Mouse (Mus musculus): ENCODE results near the gene Vpreb3.
"Not testable (repeated sequence)": the region's sequence is repeated elsewhere in the genome, so short reads cannot be mapped to it uniquely, and the experiment has no call there.

Gene Vpreb3

DNA sequence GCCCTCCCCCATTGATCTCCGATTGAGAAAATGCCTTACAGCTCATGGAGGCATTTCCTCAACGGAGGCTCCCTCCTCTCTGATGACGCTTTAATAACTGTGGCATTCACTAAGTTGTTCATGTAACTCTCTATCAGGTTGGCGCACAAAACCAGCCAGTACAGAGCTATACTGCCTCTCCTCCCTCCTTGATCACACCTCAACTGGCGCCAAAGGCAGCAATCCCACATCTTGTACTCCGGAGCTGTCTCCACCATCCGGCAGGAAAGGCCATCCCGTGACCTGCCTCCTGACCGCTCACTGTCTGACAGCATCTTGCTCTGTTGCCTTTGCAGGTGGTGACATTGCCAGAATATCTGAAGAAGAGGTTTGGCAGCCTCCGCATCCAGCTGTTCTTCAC is 31.0 kb downstream of the Vpreb3 start:
- in situ Hi-C loops (cut with MboI, MseI), result no loop called here

DNA sequence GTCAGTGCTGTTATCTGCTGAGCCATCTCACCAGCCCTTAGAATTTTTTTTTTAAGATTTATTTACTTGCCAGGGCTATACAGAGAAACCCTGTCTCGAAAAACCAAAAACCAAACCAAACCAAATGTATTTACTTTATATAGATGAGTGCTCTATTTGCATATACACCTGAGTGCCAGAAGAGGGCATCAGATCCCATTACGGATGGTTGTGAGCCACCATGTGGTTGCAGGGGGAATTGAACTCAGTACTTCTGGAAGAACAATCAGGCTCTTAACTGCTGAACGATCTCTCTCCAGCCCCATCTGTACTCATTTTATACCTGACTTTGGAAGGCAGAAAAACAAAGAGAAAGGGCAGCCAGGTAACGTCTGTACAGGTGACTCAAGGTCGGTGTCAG is 32.4 kb downstream of the Vpreb3 start:
- in situ Hi-C loops (cut with MboI, MseI), result no loop called here

DNA sequence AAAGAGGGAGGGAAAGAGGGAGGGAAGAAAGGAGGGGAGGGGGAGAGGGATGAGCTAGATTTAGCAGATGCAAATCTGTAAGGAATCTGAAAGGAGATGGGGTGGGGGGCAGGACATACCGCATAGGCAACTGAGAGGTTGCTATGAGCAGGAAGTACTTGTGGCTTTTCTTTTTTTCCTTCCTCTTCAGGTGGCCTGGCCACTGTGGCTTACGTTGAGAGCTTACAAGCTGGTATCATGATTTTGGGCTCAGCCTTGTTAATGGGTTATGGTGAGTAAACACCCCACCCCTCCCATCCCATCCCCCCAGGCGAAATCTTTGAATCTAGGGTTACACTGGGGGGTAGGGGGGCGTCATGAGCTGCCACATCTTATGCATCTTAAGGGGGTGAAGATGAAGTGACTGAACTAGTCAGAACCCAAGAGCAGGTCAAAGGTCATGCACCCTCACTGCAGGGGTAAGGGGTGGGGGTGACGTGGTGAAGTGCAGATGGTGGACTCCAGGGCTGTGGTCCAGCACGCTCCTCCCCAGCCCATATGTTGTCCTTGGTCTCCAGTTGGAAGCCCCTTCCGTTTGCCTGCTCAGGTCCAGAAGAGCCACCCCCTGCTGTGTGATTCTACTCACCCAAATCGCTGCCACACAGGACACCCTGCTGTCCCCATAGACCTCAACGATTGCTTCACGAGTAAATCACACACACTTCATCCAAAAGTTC is 35.4 kb downstream of the Vpreb3 start:
- in situ Hi-C loops (cut with MboI, MseI), result no loop called here

DNA sequence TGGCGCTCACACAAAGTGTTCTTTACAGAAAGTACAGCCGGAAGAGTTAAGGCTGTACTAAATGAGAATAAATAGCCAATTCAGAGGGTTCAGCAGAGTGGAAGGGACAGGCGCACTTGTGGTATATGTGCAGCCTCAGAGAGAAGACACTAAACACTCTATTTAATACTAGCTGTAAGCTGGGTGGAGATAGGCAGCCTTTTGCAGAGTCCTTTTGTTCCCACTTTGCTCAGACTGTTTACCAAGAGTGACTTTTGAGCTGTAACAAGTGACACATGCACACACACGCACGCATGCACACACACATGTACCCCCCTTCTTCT is 35.9 kb downstream of the Vpreb3 start:
- in situ Hi-C loops (cut with MboI, MseI), result no loop called here

DNA sequence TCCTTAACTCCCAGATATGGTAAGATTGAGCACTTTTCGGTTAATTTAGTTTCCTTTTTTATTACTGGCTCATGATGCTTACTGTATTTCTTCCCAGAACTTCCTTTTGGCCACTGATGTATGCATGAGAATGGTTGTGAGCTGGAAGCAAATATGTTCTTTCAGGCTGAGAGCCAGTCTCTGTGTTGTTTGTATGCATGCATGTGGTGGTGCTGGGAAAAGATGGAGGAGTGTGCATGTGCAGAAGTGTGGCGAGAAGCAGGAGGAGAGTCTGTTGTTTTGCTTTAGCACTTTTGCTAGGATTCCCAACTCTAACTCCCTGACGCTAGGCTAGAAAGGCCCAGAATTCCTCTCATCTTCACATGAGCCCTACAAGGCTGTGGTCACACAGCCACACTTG is 36.6 kb downstream of the Vpreb3 start:
- in situ Hi-C loops (cut with MboI, MseI), result no loop called here

DNA sequence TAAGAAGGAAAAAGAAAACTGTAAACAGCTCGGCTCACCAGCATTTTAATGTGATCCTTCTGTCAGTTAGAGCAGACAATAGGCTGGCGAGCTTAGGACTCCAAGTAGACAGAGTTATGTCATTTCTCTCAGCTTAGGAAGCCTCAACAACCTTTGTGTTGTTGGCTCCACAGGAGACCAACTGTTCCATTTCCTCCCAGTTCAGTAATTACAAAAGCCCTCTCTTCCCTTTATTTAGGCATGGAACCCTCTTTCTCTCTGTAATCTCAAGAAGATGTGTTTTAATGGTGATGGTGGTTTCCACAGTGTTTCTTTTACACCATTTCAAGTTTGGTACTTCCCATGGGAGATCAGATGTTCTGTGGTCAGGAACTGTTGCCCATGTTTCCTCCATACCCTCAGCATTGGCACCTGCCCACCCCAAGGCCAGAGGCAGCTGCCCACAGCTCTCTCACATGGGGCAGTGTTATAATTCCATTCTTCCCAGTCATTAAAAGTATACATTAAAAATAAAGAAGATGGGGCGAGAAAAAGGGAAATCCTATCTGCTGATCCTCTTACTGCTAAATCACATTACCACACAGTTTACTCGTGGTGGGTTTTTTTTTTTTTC is 47.7 kb downstream of the Vpreb3 start:
- in situ Hi-C loops (cut with MboI, MseI), result no loop called here

DNA sequence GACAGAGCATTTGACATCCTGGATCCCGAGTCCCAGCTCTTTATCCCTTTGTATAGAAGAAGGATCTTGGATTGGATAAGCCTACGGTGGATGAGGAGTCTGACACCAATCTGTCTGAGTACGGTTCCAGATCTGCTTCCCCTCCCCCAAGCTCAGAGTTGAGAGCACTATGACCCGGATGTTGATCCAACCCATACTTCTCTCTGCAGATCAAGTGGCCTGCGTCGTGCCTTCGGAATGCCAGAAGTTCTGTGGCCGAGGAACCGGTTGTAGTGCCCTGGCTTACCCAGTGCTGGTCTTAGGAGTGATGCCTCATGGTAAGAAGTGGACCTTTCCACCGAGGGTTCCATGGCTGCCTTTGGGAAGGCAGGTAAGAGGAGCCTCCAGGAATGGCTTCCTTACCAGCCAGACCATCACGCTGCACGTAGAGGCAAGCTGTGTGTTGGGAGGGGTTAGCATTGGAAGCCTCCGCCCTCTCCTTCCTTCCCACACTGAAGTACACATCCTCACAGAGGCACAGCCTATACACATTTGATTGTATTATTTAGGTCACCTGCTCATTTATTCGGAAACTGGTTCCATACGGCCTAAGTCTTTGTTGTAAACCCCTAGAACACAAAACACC is 50.9 kb downstream of the Vpreb3 start:
- in situ Hi-C loops (cut with MboI, MseI), result no loop called here

DNA sequence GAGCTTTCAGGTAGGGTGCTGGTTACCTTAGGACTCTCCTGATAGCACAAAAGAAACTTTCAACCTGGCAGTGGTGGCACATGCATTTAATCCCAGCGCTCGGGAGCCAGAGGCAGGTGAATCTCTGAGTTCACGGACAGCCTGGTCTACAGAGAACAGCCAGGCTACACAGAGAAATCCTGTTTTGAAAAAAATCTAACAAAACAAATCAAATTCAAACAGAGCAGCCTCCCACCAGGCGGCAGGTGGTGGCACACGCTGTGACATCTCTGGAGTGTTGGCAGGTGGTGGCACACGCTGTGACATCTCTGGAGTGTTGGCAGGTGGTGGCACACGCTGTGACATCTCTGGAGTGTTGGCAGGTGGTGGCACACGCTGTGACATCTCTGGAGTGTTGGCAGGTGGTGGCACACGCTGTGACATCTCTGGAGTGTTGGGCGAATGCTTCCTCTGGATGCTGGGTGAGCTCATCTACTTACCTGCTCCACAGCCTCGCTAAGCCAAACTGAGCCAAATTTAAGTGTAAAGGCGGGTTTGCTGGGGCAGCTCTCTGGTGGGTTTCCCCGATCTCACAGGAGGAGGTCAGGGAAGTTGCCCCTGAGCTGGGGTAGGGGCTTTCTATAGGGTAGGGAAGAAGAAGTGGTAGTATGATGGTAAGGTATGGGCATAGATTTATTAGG is 51.8 kb downstream of the Vpreb3 start:
- in situ Hi-C loops (cut with MboI, MseI), result not testable (repeated sequence)

DNA sequence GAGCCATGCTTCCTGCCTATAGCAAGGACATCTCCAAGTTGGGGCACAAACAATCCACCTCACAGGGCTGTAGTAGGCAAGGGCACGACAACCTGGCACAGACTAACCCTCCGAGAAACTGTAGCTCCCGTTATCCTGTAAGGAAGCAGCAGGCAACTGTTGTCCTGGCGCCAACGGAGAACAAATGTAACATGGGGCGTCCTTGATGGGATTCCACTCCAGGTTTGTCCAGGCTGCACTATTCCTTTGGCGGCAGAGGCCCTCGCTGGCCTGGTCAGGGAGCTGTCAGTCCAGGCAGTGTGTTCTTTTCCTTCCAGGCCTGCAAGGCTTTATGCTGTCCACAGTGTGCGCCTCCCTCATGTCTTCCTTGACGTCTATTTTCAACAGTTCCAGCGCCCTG is 52.6 kb downstream of the Vpreb3 start:
- in situ Hi-C loops (cut with MboI, MseI), result no loop called here

DNA sequence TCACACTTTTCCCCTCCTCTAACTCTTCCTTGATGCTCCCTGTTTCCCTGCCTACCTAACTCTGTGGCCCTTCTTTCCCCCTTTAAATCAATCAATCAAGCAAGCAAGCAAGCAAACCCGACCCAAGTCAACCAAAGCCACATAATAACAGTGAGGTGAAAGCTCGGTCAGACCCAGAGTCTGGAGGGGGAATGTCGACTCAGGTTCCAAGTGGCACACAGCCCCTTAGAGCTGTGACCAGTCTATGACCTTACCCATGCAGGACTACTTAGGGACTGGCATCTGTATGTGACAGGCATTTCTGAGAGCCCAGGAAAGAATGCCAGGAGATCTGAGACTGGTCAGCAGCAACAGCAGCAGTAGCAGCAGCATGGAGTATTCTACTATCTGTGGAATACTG is 53.5 kb downstream of the Vpreb3 start:
- in situ Hi-C loops (cut with MboI, MseI), result no loop called here

All from regulatory T cell (primary cell).